Mouse (Mus musculus) forebrain, postnatal 0 days (tissue): Measurements from ENCODE around the gene 1700093K21Rik. TPM values are rescaled to one million over a fixed set of nuclear protein-coding genes. Genes with fewer than 3 reads are reported as not detected.

Experiments used
- ATAC-seq: fragments of 200-750 bp; cut with Nextera tagmentation; 2 replicates; pipeline ENCODE4 v1.8.0; 2017; ENCODE audit warnings: mild to moderate bottlenecking, moderate library complexity
- DNase-seq: peaks from one replicate; pipeline ENCODE4 v3.0.0-alpha.2; 2015
- H3K27ac ChIP-seq: fragments of 300-500 bp; sonication (generic); 2 replicates; pipeline ENCODE4 v1.5.1; 2014; ENCODE audit warnings: low read depth, mild to moderate bottlenecking, antibody characterized with exemption, low read length, moderate library complexity, mixed read lengths
- H3K27me3 ChIP-seq: fragments of 300-500 bp; sonication (generic); 2 replicates; pipeline ENCODE4 v1.6.1; 2014; ENCODE audit warnings: mild to moderate bottlenecking, low read length, mixed read lengths; ENCODE audit not compliant: insufficient read depth
- H3K36me3 ChIP-seq: fragments of 300-500 bp; sonication (generic); 2 replicates; pipeline ENCODE4 v1.6.1; 2014; ENCODE audit warnings: mild to moderate bottlenecking, moderate library complexity; ENCODE audit not compliant: insufficient read depth
- H3K4me1 ChIP-seq: fragments of 300-500 bp; sonication (generic); 2 replicates; pipeline ENCODE4 v1.6.1; 2014; ENCODE audit warnings: antibody characterized with exemption; ENCODE audit not compliant: insufficient read depth
- H3K4me2 ChIP-seq: fragments of 300-500 bp; sonication (generic); 2 replicates; pipeline ENCODE4 v1.6.1; 2014; ENCODE audit warnings: low read depth, mild to moderate bottlenecking, moderate library complexity
- H3K4me3 ChIP-seq: fragments of 300-500 bp; sonication (generic); 2 replicates; pipeline ENCODE4 v1.5.1; 2014; ENCODE audit warnings: low read depth, low read length, mixed read lengths
- H3K9ac ChIP-seq: fragments of 300-500 bp; sonication (generic); 2 replicates; pipeline ENCODE4 v1.6.1; 2014; ENCODE audit warnings: mild to moderate bottlenecking
- H3K9me3 ChIP-seq: fragments of 300-500 bp; sonication (generic); 2 replicates; pipeline ENCODE4 v1.6.1; 2016; ENCODE audit warnings: low read length
- CTCF ChIP-seq: sonication (generic); IDR thresholded peaks from 2 replicates; pipeline ENCODE4 v1.5.1; 2016; ENCODE audit warnings: antibody characterized with exemption, control low read depth, low read depth
- WGBS: fragments of 180-500 bp; shearing (Covaris S2); extraction: QIAGEN DNeasy Blood & Tissue Kit; methylation state at CpG from one replicate; pipeline ENCODE4 v1.1.7; 2014; 5-methylcytosine and 5-hydroxymethylcytosine counted together
- polyA plus RNA-seq: library from polyadenylated mRNA; unstranded; fragments of >200 nt; fragmentation: Nextera tagmentation; extraction: Ambion mirVana; gene quantifications from 2 replicates; pipeline ENCODE4 v1.2.1, GENCODE M21; 2015
- total RNA-seq: library from RNA; depleted of rRNA; stranded (reverse); fragments of >200 nt; gene quantifications from 2 replicates; pipeline ENCODE4 v1.2.3, GENCODE M21; 2014

1700093K21Rik gene
- total and polyA plus RNA-seq, 2 experiments from 2014 or later: 0.27 TPM; not detected in 1

DNA sequence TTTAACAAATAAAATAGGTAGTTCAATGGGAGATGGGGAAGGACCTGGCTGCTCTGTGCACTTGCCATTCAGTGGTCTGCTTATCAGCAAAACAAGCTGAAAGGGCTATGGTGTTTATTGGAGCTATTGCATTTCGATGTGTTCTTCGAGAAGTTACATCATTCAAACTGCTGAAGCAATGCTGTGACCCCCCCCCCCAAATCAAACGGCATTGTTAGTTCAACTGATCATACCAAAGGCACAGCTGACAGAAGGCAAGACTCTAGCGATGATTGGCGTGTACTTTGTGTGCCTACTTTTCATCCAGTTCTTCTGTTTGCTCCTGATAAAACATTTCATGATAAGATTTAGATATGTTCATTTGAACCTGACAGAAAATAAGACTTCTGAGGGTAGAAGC lies 22.3 kb downstream of the 1700093K21Rik start:
- no peaks in the 10 kb centered on the region for H3K27me3 ChIP-seq
- H3K9me3 ChIP-seq: no peaks in the 10 kb centered on the region
- H3K9ac ChIP-seq: peak overlapping the region; percentile 97
- ATAC-seq: no peak
- WGBS: 38% methylated on average over 5 of the region's 5 CpGs
- peak overlapping the region; percentile 82 for H3K4me2 ChIP-seq
- H3K36me3 ChIP-seq: peaks cover 16% of the 10 kb centered on the region; the same call in 1 of the 2 replicates
- peak overlapping the region; percentile 92 for H3K4me3 ChIP-seq
- peak overlapping the region; percentile 97 for H3K27ac ChIP-seq
- no peak for TF ChIP-seq CTCF
- no peak for DNase-seq
- peaks cover 12% of the 10 kb centered on the region; the same call in 1 of the 2 replicates for H3K4me1 ChIP-seq

DNA sequence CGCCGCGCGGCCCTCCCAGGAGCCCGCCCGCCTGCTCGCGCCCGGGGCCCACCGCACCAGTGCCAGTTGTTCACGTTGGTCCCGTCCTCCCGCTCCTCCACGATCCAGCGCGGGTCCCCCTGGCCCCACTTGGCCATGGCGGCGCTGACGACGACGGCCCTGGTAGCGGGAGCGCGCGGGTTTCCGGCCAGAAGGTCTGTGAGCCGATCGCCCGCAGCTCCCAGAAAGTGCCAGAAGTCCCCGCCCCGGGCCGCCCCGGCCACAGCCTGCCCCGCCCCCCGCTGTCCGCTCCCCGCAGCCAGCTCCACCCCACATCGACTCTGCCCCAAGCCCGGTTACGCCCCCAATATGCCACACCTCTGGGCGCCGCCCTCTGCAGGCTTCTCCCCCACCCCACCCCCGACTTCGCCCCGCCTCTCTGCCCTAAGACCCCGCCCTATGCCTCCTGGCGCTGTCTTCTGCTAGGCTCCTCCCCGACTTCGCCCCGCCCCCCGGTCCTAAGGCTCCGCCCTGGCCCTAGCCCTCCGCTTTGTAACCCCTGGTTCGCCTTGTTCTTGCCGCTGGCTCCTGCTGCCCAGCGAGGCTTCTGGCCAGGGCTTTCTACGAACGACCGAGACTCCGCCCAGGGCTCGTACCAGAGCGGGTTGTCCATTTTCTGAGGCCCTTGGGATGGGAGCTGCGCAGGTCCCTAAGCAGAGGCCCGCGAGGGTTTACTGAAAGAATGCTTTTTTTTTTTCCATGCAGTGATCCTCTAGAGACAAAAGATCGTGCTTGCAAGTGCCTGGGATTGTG lies 23.0 kb downstream of the 1700093K21Rik start, which contains the start of gene Ahsa2:
Gene Ahsa2, minus strand, starts transcription at position 313 of the 792 bp plus-strand sequence.
- peak within 1 kb of the TSS; percentile 97 for H3K27ac ChIP-seq
- H3K4me2 ChIP-seq: peak within 1 kb of the TSS; percentile 82
- peak; percentile 93 for DNase-seq
- H3K4me3 ChIP-seq: peak within 1 kb of the TSS; percentile 92
- peaks cover 12% of the 10 kb centered on the region; the same call in 1 of the 2 replicates for H3K4me1 ChIP-seq
- H3K27me3 ChIP-seq: no peaks in the 10 kb centered on the region
- H3K9me3 ChIP-seq: no peaks in the 10 kb centered on the region
- ATAC-seq: peak; percentile 89
- no peak for TF ChIP-seq CTCF
- H3K9ac ChIP-seq: peak within 1 kb of the TSS; percentile 97
- under 1% methylated on average over 59 of the region's 66 CpGs for WGBS
- peaks cover 21% of the 10 kb centered on the region for H3K36me3 ChIP-seq

DNA sequence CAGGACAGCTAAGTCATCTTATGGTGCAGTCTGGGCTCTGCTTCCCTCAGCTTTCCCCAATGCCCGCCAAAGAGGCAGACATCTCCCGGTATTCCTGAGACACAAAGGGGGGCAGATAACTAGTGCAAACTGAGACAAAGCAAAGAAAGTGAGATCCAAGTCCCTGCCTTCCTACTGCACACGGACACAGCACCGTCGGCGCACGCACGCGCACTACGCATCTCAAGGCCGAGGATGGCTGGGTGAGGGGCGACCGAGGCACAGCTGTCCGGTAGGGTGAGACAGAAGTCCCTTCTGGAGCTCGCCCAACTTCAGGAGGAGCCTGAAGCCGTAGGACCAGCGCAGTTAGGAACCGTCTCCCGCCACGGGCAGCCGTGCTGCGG lies 23.6 kb downstream of the 1700093K21Rik start:
- WGBS: 1% methylated on average over 21 of the region's 22 CpGs

DNA sequence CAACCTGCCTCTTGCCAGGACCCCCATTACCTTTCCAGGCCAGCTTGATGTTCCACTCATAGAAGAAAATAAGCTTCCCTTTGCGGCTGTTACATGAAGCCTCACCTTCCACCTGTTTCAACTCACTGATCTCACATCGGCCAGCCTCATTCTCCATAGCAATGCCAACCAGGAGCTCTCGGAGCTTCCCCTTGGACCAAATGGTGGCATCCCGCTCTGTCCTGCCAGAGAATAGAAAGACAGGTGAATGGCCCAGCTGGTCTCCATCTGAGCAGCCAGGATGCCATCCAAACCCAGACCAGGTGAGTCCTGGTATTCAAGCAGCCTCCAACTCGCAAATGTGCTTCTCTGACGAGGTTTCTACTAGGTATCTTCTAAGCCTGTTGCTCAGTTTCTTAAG lies 24.3 kb downstream of the 1700093K21Rik start:
- peaks cover 32% of the 10 kb centered on the region for H3K36me3 ChIP-seq
- peak overlapping the region; percentile 92 for H3K4me3 ChIP-seq
- H3K9me3 ChIP-seq: no peaks in the 10 kb centered on the region
- H3K4me2 ChIP-seq: peak overlapping the region; percentile 82
- DNase-seq (peak; percentile 20), ATAC-seq (no peak)
- WGBS: 29% methylated on average over 6 of the region's 6 CpGs
- peaks cover 12% of the 10 kb centered on the region; the same call in 1 of the 2 replicates for H3K4me1 ChIP-seq
- no peak for TF ChIP-seq CTCF
- no peaks in the 10 kb centered on the region for H3K27me3 ChIP-seq
- peak overlapping the region; percentile 97 for H3K27ac ChIP-seq
- peak overlapping the region; percentile 97 for H3K9ac ChIP-seq

More for the DNA sequence above, 23.6 kb downstream of the 1700093K21Rik start:
- Histone ChIP-seq H3K9me3 (no peaks in the 10 kb centered on the region), H3K27ac (peak overlapping the region; percentile 97), H3K4me3 (peak overlapping the region; percentile 92), H3K27me3 (no peaks in the 10 kb centered on the region), H3K9ac (peak overlapping the region; percentile 97), H3K4me1 (peaks cover 12% of the 10 kb centered on the region; the same call in 1 of the 2 replicates), H3K4me2 (peak overlapping the region; percentile 82), H3K36me3 (peaks cover 27% of the 10 kb centered on the region)
- DNase-seq: peak; percentile 89
- TF ChIP-seq CTCF: no peak
- ATAC-seq: peak; percentile 85

DNA sequence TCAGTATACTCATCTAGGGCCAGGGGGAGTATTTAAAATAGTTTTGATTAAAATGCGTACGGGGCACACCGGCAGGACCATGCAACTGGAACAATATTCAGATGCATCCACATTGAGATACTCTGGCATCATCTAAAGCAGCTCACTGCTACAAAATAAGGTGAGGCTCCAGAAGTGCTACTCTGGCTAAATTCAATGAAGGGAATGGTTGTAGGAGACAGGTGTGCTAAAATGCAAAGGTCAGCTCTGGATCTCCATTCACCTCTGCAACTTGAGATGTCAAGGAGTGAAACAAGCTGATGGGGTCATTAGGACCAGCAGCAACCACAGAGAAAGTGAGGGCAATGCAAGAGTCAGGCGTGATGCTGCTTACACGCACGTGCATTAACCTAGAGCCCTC lies 25.7 kb downstream of the 1700093K21Rik start:
- no peaks in the 10 kb centered on the region for H3K9me3 ChIP-seq
- H3K4me3 ChIP-seq: no peak overlapping the region
- peaks cover 46% of the 10 kb centered on the region for H3K36me3 ChIP-seq
- H3K27me3 ChIP-seq: no peaks in the 10 kb centered on the region
- TF ChIP-seq CTCF: no peak
- H3K4me2 ChIP-seq: peak overlapping the region; percentile 19; the same call in 1 of the 2 replicates
- WGBS: 91% methylated on average over 6 of the region's 6 CpGs
- ATAC-seq (no peak), DNase-seq (no peak)
- H3K4me1 ChIP-seq: peaks cover 12% of the 10 kb centered on the region; the same call in 1 of the 2 replicates
- no peak overlapping the region for H3K9ac ChIP-seq
- no peak overlapping the region for H3K27ac ChIP-seq

DNA sequence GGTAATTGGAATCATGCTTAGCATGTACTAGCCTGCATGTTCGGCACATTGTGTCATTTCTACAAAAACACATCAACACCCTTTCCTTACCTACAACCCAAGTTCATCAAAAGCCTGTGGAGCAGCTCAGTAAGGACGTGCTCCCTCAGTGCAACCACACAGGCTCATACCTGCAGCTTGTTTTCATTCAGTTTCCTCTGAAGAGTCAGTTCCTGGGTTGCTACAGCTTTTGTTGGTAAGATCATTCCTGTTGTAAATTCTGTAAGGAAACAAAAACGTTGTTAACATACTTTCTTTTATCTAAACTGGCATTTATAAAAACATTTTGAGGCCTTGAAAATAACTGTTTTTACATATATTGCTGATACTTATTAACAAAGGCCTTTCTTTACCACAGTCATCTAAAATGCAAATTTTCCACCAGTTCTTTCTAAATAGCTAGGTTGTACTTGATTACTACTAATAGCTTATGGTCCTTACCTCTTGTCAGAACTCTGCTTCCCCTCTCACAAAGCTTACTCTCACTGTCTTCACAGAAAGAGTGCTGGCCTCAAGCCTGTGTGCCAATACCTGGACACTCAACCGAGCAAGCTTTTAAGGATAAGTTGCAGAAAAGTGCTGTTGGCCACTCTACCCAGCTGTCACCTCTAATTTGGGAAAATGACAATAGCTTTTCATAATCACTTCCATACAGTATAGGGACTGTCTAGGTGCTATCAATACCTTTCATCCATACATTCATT lies 28.7 kb downstream of the 1700093K21Rik start:
- no peaks in the 10 kb centered on the region for H3K27me3 ChIP-seq
- no peak for DNase-seq
- 89% methylated on average over 4 of the region's 4 CpGs for WGBS
- H3K9ac ChIP-seq: no peak overlapping the region
- H3K27ac ChIP-seq: no peak overlapping the region
- TF ChIP-seq CTCF: no peak
- H3K4me1 ChIP-seq: peaks cover 12% of the 10 kb centered on the region; the same call in 1 of the 2 replicates
- no peak for ATAC-seq
- peaks cover 69% of the 10 kb centered on the region for H3K36me3 ChIP-seq
- H3K4me3 ChIP-seq: no peak overlapping the region
- no peak overlapping the region for H3K4me2 ChIP-seq
- H3K9me3 ChIP-seq: no peaks in the 10 kb centered on the region
